Mouse (Mus musculus): ENCODE results near the gene Sorcs1.

GRCm38 (mm10) chr19:50569669-50570195, 108.7 kb downstream of the Sorcs1 start:
- TF ChIP-seq CTCF (IDR thresholded peaks at IDR 0.05; ENCODE audit: low read depth, low read length) (no peak), POLR2A (IDR thresholded peaks at IDR 0.05; ENCODE audit: insufficient read depth, low read length) (no peak), EP300 (IDR thresholded peaks at IDR 0.05; ENCODE audit: insufficient read depth, low read depth, low read length) (no peak)
